Mouse (Mus musculus): Measurements from ENCODE around the gene Wrap73.

- no peak for TF ChIP-seq EP300 (IDR thresholded peaks at IDR 0.05; ENCODE audit: low read depth)
- 0 out of 2 replicates have a peak, but pooled peaks have one; percentile 5 for TF ChIP-seq CTCF (IDR thresholded peaks at IDR 0.05; ENCODE audit: low read depth)
Measured at GRCm38 (mm10) chr4:154157970-154158662, 15.9 kb downstream of the Wrap73 start.

Data from liver, embryonic 14.5 days (tissue).